Mouse (Mus musculus): ENCODE data around the gene Gm773. TPM values are rescaled to one million over a fixed set of nuclear protein-coding genes. Genes with fewer than 3 reads are reported as not detected.
"Not testable (repeated sequence)": the region's sequence is repeated elsewhere in the genome, so short reads cannot be mapped to it uniquely, and the experiment has no call there.

Gm773 gene
- polyA plus RNA-seq (2016; fragmentation: Nextera tagmentation; extraction: Ambion mirVana), result not detected in 2 replicates

DNA sequence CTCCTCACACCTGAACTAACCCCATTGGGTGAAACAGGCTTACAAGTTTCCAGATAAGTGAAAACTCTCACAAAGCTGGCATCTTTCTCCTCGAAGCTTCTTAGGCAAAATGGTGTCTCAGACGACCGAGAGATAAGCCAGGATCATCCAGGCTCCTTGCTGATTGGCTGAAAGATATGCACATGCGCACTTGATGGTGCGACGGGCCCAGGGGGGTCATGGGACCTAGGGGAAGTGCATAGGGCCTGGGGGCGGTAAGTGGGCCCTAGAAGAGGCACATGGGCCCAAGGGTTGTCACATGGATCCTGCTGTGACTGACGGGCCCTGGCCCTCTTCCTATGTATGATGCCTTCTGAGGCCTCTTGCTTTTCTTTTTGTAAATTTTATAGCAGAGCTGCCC lies at the start of gene Gm773:
Gene Gm773 (minus strand): TSS at position 111 of the 400 bp plus-strand sequence.
- H3K9ac ChIP-seq, result no peak within 1 kb of the TSS
- no peak within 1 kb of the TSS for H3K4me3 ChIP-seq
- H3K9me3 ChIP-seq (replicated peaks), result no peaks in the 10 kb centered on the region
- no peaks in the 10 kb centered on the region for H3K36me3 ChIP-seq
- ATAC-seq (ENCODE audit: low FRiP score), result no peak
- H3K4me2 ChIP-seq (replicated peaks), result no peak within 1 kb of the TSS
- no peak within 1 kb of the TSS for H3K27ac ChIP-seq
- H3K4me1 ChIP-seq, result no peaks in the 10 kb centered on the region
- 87% methylated on average over 8 of the region's 8 CpGs for WGBS
- H3K27me3 ChIP-seq, result no peaks in the 10 kb centered on the region

DNA sequence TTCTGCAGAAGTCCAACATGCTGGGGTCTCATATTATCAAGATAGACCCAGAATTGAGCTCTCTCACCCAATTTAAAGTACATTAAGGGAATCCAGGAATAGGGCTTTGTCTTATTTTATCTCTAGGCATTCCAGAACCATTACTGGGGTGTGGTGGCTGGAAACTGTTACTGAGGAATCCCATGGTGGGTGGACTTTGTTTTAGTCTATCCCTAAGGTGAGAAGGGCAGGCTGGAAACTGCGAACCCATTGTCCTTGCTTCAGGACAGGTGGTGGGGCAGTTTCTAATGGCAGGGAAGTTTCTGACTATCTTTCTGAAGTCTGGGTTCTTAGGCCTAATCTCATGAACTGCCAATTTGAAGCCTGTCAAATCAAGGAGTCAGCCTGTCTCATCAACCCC lies 26.2 kb downstream of the Gm773 start:
- H3K27ac ChIP-seq; H3K9me3 ChIP-seq (replicated peaks); H3K36me3 ChIP-seq; H3K4me2 ChIP-seq (replicated peaks); H3K27me3 ChIP-seq; H3K4me1 ChIP-seq; H3K4me3 ChIP-seq; ATAC-seq (ENCODE audit: low FRiP score); H3K9ac ChIP-seq: not testable (repeated sequence)
- WGBS, result no CpG with 5 or more reads among the region's 1 CpGs

DNA sequence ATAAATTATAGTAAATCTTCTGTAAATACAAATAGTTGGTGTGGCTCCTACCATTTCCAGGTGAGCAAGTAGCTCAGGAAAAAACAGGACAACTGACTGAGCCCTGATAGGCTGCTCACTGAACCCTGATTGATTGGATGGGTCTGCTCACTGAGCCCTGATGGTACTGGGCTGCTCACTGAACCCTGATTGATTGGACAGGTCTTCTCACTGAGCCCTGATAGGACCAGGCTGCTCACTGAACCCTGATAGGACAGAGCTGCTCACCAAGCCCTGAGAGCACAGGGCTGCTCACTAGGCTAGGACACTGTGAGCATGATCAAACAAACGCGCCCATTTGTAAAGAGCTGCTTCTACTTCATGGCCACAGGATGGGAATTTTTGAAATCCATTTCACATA lies 61.3 kb downstream of the Gm773 start:
- H3K9me3 ChIP-seq (replicated peaks), result no peaks in the 10 kb centered on the region
- WGBS, result 90% methylated on average over 2 of the region's 2 CpGs
- no peak overlapping the region for H3K9ac ChIP-seq
- peak; percentile 73 for ATAC-seq (ENCODE audit: low FRiP score)
- no peak overlapping the region for H3K4me3 ChIP-seq
- no peaks in the 10 kb centered on the region for H3K4me1 ChIP-seq
- H3K27me3 ChIP-seq, result no peaks in the 10 kb centered on the region
- H3K36me3 ChIP-seq, result no peaks in the 10 kb centered on the region
- no peak overlapping the region for H3K4me2 ChIP-seq (replicated peaks)
- H3K27ac ChIP-seq, result no peak overlapping the region

Other genes with a start within 250 kb of the Gm773 start
- gene 3830403N18Rik, start 76.3 kb downstream of the Gm773 start, polyA plus RNA-seq (2016; fragmentation: Nextera tagmentation; extraction: Ambion mirVana), result 1.1 and 1.2 TPM in 2 replicates
- gene Zfp449, start 133.5 kb upstream of the Gm773 start, polyA plus RNA-seq (2016; fragmentation: Nextera tagmentation; extraction: Ambion mirVana), result 5.9 and 8.4 TPM in 2 replicates
- 8.5 and 9.5 TPM in 2 replicates for gene Smim10l2a, start 161.7 kb upstream of the Gm773 start, polyA plus RNA-seq (2016; fragmentation: Nextera tagmentation; extraction: Ambion mirVana)
- not detected in 2 replicates for gene Gm2174, start 235.1 kb upstream of the Gm773 start, polyA plus RNA-seq (2016; fragmentation: Nextera tagmentation; extraction: Ambion mirVana)
- 23.9 and 25.8 TPM in 2 replicates for gene Ints6l, start 242.0 kb upstream of the Gm773 start, polyA plus RNA-seq (2016; fragmentation: Nextera tagmentation; extraction: Ambion mirVana)